Mouse (Mus musculus) frontal cortex, postnatal 36 days (tissue): ENCODE results near the gene Plekho2.

Experiments used
- DNase-seq, 2 experiments: peaks; one replicate each; pipeline ENCODE4 v3.0.0; 2022; ENCODE audit warnings: low spot score in 2 of 2

The Plekho2 gene

DNA sequence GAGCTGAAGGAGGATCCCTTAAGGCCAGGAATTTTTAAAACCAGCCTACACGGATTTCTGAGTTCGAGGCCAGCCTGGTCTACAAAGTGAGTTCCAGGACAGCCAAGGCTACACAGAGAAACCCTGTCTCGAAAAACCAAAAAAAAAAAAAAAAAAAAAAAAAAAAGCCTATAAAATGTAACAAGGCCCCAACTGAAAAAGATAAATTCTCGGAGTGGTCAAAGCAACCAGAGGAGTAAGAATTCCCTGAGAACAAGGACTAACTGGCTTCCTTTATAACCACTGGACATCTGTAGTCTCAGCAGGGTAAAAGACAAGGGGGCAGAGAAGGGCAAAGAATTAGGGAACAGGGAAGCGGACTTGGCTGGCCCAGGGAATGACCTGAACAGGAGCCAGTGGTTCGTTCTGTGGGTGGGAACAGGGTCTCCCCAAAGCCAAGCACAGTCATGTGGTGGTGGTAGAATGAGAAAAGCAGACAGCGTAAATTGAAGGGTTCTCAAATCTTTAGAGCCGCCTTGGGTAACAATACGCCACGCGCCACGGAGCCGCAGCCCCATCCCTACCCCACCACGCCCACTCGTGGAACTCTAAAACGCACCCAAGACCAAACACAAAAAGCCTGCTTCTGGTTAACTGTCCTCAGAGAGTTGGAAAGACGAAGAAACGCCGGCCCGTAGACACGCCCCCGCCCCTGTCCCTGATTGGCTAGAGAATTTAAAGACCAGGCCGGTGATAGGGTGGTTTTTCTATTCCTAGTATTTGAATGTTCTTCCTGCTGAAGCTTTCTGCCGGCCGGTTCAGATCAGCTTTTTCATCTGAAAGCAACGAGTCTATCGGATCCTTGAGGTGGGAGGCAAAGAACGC, 6.8 kb upstream of the Plekho2 start, which contains the start of gene Pif1:
Gene Pif1 (plus strand): TSS at position 755 of the 864 bp plus-strand sequence.
- peak; percentile 57 to 72 for DNase-seq

DNA sequence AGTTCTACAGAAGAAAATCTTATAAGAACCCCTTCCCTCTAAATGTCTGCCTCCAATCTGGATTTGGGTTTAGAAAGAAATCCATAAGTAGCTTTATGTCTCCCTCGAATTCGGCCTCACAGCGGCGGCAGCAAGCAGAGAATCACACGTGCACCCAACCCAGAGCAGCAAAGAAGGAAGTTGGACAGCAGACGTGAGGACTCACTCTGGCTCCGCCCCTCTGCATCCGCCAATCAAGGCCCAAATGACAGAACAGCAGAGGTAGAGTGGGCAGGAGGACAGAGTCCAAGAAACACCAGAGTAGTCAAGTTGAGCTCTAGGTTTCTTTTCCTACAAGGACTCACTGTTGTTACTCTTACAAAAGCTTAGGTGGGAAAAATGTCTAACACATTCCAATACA, 3.2 kb upstream of the Plekho2 start:
- no peak for DNase-seq

DNA sequence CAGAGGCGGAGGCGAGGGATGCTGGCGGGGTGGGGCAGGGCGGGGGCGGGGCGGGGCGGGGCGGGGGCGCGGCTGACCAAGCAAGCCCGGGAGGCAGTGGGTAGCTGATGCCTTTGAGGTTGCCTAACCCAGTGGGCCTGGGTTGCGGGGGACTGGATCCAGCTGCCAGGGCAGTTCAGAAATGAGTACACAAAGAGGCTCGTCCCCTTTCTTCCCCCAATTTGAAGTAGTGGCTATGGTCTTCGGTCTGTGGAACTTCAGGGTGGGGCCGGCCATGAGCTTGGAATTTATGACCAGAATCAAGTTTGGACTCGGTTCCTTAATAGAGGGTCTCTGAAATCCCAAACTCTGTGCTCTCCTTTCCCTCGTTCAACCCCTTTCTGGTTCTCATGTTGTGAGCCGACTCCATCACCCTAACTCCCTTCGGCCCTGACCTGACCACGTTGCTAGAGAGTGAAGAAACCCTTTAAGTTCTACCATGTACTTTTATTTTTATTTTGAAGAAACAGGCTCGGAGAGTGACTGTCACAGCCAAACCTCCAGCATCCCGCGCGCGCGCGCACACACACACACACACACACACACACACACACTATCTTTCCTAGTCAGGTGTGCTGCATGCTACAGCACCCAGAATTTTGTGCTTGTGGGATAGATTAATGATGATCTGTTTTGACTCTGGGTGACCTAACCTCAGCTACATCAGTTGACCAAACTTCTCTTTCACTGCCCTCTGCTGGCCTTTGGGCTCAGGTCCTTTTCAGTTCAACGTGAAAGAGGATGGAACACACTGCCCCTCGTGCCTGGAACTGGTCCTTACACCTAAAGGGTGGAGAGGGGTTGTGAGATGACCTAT, 789 bp upstream of the Plekho2 start:
- peak; percentile 51 to 70 for DNase-seq

DNA sequence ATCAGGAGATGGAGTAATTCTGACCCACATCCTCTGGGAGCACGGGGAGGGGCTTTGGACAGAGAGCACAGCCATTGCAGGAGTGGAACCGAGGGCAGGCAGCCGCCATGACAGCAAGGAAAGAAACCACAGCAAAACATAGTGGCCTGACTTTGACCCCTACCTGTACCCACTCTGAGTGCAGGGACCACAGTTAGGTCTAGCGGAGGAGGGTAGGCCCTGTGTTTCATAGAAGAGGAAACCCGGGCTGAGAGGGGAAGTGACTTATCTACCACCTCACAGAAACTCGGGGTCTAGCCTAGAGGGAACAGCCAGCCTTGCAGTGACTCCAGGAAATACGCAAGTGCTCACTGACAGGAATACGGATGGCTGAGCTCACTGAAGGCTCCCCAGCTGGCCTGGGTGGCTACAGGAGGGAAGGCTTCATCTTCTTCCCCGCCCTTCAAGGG, 1.0 kb downstream of the Plekho2 start:
- no peak for DNase-seq

DNA sequence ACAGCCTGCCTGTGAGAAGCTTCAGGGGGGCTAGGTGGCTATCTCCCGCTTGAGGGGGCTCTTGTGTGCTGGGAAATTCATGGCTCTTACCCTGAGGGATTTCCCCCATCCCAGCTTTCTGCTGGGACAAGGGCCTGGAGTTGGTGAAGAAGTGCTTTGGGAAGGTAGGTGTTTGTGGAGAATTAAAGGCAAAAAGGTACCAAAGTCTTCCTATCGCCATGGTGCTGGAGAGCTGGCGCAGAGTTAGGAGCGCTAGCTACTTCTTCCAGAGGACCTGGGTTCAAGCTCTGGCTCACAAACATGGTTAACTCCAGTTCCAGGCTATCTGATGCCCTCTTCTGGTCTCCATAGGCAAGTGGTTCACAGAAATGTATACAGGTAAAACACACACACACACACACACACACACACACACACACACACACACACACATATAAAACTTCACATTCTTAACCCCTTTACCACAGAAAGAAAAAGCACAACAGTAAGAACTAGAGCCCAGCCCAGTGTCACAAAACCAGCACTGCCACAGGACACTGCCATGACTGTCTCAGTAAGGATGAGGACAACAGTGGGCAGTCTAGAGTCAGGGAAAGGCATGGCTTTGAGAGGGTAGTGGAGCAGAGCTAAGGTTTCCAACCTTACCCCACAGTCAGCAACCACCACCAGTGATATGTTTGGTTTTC, 2.2 kb downstream of the Plekho2 start:
- DNase-seq, result no peak

DNA sequence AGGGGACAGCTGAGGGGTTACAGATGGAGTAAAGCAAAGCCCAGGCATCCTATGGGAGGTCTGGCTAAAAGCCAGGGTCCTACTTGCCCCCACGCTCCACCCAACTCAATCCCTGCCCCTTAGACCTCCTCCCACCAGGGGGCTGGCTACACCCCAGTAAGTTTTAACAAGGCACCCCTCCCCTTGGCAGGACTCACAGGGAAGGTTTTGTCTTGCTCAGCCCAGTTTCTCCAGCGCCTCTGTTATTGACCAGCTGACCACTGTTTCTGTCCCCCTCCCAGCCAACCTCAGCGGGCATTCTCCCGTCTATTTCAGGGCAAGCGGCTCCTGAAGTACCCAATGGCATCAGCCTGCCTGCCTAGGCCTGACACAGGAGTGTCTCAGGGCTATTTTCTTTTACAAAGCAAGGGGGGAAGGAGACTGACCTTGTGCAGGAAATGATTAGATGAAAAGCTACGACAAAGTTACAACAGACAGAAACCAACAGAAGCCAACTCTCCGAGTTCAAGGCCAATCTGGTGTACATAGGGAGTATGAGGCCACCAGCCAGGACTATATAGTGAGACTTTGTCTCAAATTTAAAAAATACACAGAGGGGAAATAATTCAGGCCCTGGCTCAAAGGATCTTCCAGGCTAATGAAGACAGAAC, 2.9 kb downstream of the Plekho2 start:
- peak in 1 of 2 experiments; percentile 49 for DNase-seq

DNA sequence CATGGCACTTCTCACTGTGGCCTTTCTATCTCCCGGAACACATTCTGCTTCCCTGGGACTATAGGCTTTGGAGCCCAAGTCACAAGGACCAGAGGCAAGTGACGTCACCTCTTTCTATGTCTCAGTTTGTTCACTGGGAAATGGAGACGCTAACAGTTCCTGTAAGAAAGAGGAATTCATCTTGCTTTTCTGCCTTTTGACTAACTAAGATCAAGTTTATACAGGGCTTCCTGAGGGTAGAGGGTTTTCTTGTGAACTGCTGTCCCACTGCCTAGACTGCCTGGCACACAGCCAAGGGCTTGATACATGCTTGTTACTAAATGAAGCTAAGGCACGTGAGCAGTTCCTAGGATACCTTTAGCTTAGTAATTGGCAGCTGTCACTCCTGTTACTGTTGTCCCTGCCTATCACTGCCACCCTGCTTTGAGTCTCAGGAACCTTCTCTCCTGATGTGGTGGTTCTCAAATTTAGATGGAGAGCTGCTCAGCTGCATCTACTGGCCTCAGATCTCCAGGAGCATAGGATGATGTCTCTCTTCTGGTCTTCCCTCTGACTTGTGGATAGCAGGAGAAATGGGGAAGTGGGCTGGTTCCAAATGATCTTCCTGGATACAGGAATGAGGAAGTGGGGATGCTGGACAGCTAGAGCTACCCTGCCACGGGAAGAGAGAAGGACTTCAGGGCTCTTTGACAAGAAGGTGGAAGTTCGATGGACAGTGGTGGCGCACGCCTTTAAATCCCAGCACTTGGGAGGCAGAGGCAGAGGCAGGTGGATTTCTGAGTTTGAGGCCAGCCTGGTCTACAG, 4.2 kb downstream of the Plekho2 start:
- DNase-seq, result no peak

DNA sequence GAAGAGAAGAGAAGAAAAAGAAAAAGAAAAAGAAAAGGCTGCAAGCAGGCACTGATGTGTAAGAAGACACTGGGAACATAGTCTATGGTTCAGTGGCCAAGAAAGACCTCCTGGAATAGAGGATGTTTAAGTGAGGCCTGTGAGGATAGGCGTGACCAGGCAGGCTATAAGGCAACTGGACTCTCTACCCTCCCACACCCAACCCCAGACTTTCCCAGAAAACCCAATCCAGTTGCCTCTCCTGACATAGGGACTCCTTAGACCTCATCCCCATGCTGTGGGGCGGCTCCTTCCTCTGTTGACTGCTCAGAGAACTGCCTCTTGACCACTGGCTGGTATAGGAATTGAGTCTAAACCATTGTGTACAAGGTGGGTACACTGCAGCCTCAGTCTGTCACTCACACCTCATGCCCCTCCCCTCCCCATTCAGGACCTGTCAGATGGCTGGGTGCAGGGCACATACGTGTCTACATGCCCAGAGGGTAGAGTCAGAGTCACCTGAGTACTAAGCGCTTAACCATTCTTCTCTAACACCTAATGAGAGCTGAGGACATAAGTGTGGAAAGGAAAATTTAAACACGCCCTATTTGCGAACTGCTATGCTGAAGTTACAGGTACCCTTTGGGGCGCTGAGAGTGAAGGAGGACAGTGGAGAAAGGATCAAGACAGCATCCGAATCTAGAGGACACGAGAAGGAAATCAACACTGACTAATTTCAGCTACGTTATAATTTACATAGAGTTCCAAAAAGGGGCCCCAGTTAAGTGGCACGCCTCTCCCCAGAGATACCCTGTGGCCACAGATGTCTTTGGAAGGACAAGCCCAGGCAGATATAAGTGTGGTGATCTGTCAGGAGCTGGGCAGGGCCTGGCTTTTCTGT, 5.1 kb downstream of the Plekho2 start:
- DNase-seq, result no peak

DNA sequence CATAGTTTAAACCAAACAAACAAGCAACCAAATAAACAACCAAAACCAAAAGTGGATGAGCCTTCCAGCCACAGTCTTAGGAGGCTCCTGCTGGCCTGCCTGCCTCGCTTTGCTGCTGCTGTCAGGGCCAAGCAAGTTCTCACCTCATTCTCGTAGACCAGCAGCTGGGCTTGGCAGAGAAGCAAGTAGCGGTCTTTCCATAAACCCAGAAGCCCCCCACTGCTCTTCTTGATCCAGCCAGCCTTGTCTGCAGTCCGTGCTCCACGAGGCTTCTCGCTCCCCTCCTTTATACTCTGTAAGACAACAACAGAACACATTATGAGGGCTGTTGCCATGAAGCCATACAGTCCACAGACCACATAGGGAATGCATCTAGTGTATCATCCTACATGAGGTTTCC, 7.0 kb downstream of the Plekho2 start:
- DNase-seq, result no peak

DNA sequence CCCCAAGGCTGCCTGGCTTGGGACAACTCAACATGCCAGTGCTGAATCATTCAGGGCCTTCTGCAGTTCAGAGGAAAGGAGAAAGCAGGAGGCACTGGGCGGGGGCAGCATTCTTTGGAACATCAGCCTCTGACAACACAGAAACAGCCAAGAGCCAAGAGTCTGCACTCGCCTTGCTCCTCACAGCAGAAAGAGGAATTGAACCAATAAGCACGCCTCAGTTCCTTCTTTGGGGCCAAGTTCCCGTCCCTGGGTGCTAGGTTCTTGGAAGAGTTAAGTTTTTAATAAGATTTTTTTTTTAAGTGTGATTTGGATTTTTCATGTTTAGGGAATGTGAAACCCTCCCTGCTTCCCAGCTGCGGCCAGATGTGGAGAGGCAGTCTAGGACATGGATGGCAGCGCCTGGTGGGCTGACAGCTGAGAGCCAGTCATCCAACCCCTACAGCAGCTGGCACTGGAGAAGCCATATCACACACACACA, 10.3 kb downstream of the Plekho2 start:
- no peak for DNase-seq

DNA sequence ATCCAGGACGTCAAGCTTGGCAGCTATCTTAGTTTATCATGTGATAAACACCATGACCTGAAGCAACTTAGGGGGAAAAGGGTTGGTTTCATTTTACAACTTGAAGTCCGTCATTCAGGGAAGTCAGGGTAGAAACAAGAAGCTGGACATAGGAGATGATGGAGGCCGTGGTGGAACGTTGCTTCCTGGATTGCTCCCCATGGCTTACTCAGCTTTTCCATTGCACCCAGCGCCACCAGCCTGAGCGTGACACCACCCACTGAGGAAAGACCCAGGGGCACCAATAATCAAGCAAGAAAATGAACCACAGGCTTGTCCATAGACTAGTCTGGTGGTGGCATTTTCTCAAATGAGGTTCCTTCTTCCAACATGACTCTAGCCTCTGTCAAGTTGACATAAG, 11.1 kb downstream of the Plekho2 start:
- no peak for DNase-seq

DNA sequence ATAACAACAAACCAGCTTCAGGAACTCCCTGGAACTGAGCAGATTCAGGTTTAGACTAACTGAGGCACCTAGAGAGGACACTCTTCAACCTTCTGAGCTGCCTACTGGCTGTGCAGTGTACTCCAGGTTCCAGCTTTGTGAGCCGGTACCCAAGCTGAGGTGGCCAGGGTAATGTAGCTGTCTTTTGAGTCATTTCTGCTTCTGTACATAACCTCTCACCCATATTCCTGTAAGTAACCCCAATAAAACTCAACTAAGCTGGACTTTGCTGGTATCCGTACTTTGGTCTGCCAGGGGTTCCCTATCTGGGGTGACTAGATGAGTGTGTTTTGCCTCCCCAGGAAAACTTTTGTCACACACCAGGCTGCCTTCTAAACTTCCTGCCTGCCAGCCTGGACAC, 15.1 kb downstream of the Plekho2 start:
- no peak for DNase-seq

DNA sequence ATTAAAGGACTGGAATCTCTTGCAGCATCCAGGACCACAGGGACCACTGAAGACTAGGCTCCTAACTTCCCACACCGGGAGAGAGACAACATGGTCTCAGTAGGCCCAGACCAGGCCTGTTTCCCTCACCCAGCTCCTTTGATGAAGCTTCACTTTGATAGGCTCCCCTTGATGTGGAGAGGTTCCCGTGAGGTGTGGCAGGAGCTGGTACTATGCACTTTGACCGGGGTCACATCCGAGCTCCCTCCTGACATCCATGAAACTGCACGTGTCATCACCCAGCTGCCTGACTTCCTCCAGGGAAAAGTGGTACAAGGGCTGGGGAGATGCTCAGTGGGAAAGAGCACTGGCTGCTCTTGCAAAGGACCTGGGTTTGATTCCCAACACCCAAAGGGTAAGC, 16.8 kb downstream of the Plekho2 start:
- no peak for DNase-seq

DNA sequence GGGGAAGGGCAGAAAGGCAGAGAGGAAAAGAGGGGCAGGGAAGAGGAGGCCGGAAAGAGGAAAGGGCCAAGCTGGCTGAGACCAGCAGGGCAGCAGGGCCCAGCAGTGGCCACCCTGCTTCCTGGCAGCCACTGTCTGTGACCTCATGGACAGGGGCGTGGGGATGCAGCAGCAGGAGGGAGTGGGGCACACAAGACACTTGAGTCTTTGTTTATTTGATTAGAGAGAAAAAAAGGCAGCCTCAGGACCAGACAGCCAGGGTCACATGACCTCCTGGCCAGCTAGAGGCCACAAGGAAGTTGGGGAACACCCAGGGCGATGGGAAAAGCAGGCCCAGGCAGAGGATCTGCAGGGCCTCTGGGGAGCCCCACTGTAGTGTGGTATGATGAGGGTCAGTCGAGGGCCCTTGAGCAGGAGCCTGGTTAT, 17.7 kb downstream of the Plekho2 start:
- peak; percentile 51 to 59 for DNase-seq

DNA sequence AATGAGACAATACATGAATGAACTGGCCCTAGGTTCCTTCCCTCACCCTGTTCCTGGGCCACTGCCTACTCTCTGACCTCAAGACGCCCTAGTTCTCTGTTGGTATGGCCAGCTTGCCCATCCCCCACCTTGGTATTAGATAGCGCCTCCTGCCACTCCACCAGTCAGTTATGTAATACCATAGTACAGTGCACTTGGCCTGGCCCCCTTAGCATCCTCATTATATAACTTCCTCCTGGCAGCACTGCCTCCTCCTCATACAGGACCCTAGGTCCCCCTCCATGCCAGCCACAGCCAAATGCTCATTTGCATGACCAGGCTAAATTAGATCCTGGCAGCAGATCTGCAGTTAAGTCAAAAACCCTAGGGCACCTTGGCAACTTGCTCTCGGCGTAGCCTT, 18.8 kb downstream of the Plekho2 start:
- no peak for DNase-seq

DNA sequence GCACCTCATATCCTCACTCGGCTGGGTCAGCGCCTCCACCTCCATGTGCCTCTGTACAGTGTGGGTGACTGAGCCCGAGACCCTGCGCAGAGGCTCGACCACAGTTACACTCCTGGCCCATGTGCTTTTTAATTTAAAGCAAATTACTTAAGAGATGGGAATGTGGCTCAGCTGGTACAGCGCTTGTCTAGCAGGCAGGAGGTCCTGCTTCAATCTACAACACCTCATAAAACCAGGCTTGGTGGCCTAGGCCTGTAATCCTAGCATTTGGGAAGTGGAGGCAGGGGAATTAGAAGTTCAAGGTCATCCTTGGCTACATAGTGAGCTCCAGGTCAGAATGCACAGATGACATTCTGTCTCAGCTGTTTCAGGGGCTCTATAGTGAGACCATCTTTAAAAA, 21.0 kb downstream of the Plekho2 start:
- DNase-seq, result no peak

DNA sequence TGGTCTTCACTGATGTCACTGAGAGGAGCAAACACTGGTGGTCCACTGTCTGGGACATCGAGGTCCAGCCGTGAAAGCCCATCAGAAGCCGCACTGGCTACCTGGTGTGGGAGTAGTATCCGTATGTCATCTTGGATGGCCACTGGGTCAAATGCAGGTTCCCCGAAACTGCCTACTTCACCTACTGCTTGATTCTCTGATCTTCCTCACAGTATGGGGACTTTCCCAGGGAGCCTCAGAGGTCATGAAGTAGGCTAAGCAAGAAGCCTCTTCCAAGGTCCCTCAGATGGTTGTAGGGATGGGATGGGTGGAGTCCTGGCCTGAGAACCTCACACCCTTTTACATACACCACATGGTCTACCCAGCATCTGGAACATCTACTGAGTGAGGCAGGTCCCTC, 22.9 kb downstream of the Plekho2 start:
- DNase-seq, result no peak

DNA sequence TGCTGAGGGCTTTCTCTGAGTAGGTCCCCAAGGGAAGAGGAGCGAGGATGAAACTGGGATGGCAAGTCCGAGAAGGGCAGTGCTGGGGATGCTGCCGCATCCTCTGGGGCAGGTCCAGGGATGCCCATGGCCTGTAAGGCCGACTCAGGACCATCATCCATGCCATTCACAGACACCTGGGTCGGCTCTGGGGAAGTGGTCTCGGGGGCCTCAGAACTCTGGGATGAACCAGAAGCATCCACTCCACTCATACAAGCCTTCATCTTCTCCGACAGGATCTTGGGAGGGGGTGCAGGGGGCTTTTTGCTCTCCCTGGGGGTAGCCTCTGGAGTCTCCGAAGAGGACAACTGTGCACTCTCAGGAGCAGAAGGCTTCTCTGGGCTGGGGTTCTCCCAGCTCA, 23.5 kb downstream of the Plekho2 start:
- no peak for DNase-seq

DNA sequence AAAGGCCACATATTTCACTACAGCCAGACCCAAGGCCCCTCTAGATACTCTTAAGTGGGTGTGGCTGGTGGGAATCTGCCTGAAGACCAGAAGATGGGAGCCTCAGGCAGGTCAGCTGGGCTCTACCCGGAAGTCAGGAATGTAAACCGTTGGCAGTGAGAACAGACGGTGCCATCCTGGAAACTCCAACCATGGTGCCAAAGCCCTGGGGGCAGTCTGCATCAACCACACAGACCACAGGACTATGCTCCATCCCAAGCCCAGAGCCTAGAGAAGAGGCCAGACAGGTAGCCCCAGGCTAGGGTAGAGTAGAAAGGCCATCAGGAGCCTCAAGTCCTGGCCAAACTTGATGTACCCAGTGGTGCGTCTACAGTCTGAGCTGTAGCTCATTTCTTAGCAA, 24.2 kb downstream of the Plekho2 start:
- DNase-seq, result no peak

DNA sequence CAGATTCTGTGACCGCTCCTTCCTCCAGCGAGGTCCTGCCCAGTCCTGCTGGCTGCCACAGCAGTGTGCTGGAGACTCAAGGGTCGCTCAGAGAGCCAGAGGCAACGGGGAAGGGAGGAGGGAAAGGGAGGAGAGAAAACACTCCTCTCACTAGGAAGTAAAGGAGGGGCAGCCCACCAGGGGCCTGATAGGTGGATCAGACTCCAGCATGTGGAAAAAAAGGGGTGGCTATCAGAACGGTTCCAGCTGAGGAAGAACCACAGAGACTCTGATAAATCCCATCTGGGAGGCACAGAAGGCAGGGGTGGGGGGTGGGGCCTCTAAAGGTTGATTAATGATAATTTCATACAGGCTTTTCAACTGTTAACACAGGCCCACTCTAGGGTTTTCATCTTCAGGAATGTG, 24.8 kb downstream of the Plekho2 start:
- DNase-seq, result no peak
